Mouse (Mus musculus) CH12.LX (cell line): ENCODE measurements around the gene Myo9b. TPM values are rescaled to one million over a fixed set of nuclear protein-coding genes. Genes with fewer than 3 reads are reported as not detected.
A peak's percentile ranks its signal among the peaks of the same experiment; 100 is the strongest.

Experiments
- DNase-seq: peaks from one replicate; pipeline ENCODE4 v3.0.0-alpha.2; 2013; ENCODE audit errors: extremely low read depth
- H3K27ac ChIP-seq: 2 replicates; pipeline ENCODE4 v1.5.1; 2012; ENCODE audit warnings: low read depth, mild to moderate bottlenecking, control low read depth, moderate library complexity; ENCODE audit not compliant: insufficient read depth
- H3K27me3 ChIP-seq: replicated peaks from 2 replicates; pipeline ENCODE3; 2012; ENCODE audit warnings: inconsistent platforms
- H3K36me3 ChIP-seq, 2 experiments: replicated peaks in 1 of 2; 2 replicates each; pipeline versions ENCODE3 to v1.6.1; 2012; ENCODE audit warnings: inconsistent platforms in 1 of 2, low read length in 1 of 2, mild to moderate bottlenecking in 1 of 2, mixed read lengths in 1 of 2, moderate library complexity in 1 of 2; ENCODE audit not compliant: control insufficient read depth in 1 of 2, insufficient read depth in 1 of 2
- H3K4me1 ChIP-seq, 2 experiments: 2 replicates each; pipeline ENCODE4 v1.6.1; 2012; ENCODE audit warnings: inconsistent platforms in 1 of 2, moderate library complexity in 1 of 2; ENCODE audit not compliant: insufficient read depth in 2 of 2, control insufficient read depth in 1 of 2
- H3K4me2 ChIP-seq: 2 replicates; pipeline ENCODE4 v1.6.1; 2012; ENCODE audit warnings: low read depth, mild to moderate bottlenecking, control low read depth; ENCODE audit not compliant: poor library complexity, insufficient read depth, severe bottlenecking
- H3K4me3 ChIP-seq, 3 experiments: fragments of 150-350 bp in 1 of 3; sonication (generic) in 1 of 3; replicated peaks in 1 of 3; 2 replicates each; pipeline versions ENCODE3 to v1.5.1; 2011 to 2012; ENCODE audit warnings: low read depth in 2 of 3, low read length in 2 of 3, mild to moderate bottlenecking in 2 of 3, moderate library complexity in 2 of 3, control low read depth in 1 of 3, improper control_type of control experiment in 1 of 3, inconsistent platforms in 1 of 3, mixed read lengths in 1 of 3; ENCODE audit not compliant: poor library complexity in 1 of 3
- H3K79me2 ChIP-seq: replicated peaks from 2 replicates; pipeline ENCODE4 v1.6.1; 2012; ENCODE audit warnings: mild to moderate bottlenecking, moderate library complexity; ENCODE audit not compliant: control insufficient read depth, poor library complexity, insufficient read depth, severe bottlenecking; ENCODE audit errors: extremely low read depth
- H3K9ac ChIP-seq: 2 replicates; pipeline ENCODE4 v1.6.1; 2012; ENCODE audit warnings: low read depth, mild to moderate bottlenecking, control low read depth, moderate library complexity; ENCODE audit not compliant: insufficient read depth
- H3K9me3 ChIP-seq: replicated peaks from 2 replicates; pipeline ENCODE3; 2012; ENCODE audit warnings: low read length, inconsistent platforms, mixed read lengths
- CHD2 ChIP-seq: IDR thresholded peaks from 2 replicates; pipeline ENCODE4 v1.6.1; 2011; ENCODE audit warnings: low read length, improper control_type of control experiment
- CTCF ChIP-seq, 2 experiments: IDR thresholded peaks in 1 of 2; conservative IDR thresholded peaks in 1 of 2; 2 replicates each; pipeline ENCODE4 v1.5.1; 2011 to 2012; ENCODE audit warnings: low read depth in 2 of 2, low read length in 2 of 2, improper control_type of control experiment in 1 of 2, inconsistent platforms in 1 of 2, mild to moderate bottlenecking in 1 of 2, moderate library complexity in 1 of 2
- EP300 ChIP-seq: IDR thresholded peaks from 2 replicates; pipeline ENCODE4 v1.6.1; 2011; ENCODE audit warnings: low read length, improper control_type of control experiment
- ETS1 ChIP-seq: conservative IDR thresholded peaks from 2 replicates; pipeline ENCODE4 v1.6.1; 2012; ENCODE audit warnings: low read depth, mild to moderate bottlenecking, inconsistent platforms, low read length, improper control_type of control experiment, moderate library complexity
- HCFC1 ChIP-seq: IDR thresholded peaks from 2 replicates; pipeline ENCODE4 v1.6.1; 2012; ENCODE audit warnings: low read depth, mild to moderate bottlenecking, inconsistent platforms, low read length, improper control_type of control experiment
- JUN ChIP-seq: IDR thresholded peaks from 2 replicates; pipeline ENCODE4 v1.6.1; 2011; ENCODE audit warnings: low read depth, mild to moderate bottlenecking, low read length, improper control_type of control experiment, moderate library complexity; ENCODE audit not compliant: insufficient read depth
- JUND ChIP-seq: conservative IDR thresholded peaks from 2 replicates; pipeline ENCODE4 v1.6.1; 2011; ENCODE audit warnings: low read depth, low read length, improper control_type of control experiment
- MAX ChIP-seq: IDR thresholded peaks from 2 replicates; pipeline ENCODE4 v1.6.1; 2011; ENCODE audit warnings: low read length, improper control_type of control experiment
- MAZ ChIP-seq: IDR thresholded peaks from 2 replicates; pipeline ENCODE4 v1.6.1; 2012; ENCODE audit warnings: low read depth, mild to moderate bottlenecking, inconsistent platforms, low read length, improper control_type of control experiment, moderate library complexity
- MEF2A ChIP-seq: IDR thresholded peaks from 2 replicates; pipeline ENCODE4 v1.6.1; 2014; ENCODE audit warnings: low read depth, mild to moderate bottlenecking, inconsistent platforms, low read length, improper control_type of control experiment, borderline replicate concordance
- MXI1 ChIP-seq: IDR thresholded peaks from 2 replicates; pipeline ENCODE4 v1.6.1; 2011; ENCODE audit warnings: mild to moderate bottlenecking, low read depth, low read length, improper control_type of control experiment
- MYC ChIP-seq: IDR thresholded peaks from 2 replicates; pipeline ENCODE4 v1.6.1; 2011; ENCODE audit warnings: low read depth, mild to moderate bottlenecking, improper control_type of control experiment, low read length
- POLR2A ChIP-seq: IDR thresholded peaks from 2 replicates; pipeline ENCODE4 v1.6.1; 2011; ENCODE audit warnings: low read depth, mild to moderate bottlenecking, improper control_type of control experiment, low read length
- RAD21 ChIP-seq: IDR thresholded peaks from 2 replicates; pipeline ENCODE4 v1.6.1; 2011; ENCODE audit warnings: low read depth, mild to moderate bottlenecking, low read length, improper control_type of control experiment, moderate library complexity
- SIN3A ChIP-seq: IDR thresholded peaks from 2 replicates; pipeline ENCODE4 v1.6.1; 2012; ENCODE audit warnings: low read length, improper control_type of control experiment, inconsistent platforms
- TCF12 ChIP-seq: IDR thresholded peaks from 2 replicates; pipeline ENCODE4 v1.6.1; 2014; ENCODE audit warnings: low read depth, mild to moderate bottlenecking, inconsistent platforms, low read length, improper control_type of control experiment
- UBTF ChIP-seq: IDR thresholded peaks from 2 replicates; pipeline ENCODE4 v1.6.1; 2012; ENCODE audit warnings: low read depth, mild to moderate bottlenecking, inconsistent platforms, low read length, improper control_type of control experiment, moderate library complexity
- USF1 ChIP-seq: IDR thresholded peaks from 2 replicates; pipeline ENCODE4 v1.6.1; 2014; ENCODE audit warnings: low read depth, mild to moderate bottlenecking, inconsistent platforms, low read length, improper control_type of control experiment
- USF2 ChIP-seq: conservative IDR thresholded peaks from 2 replicates; pipeline ENCODE4 v1.6.1; 2011; ENCODE audit warnings: low read depth, low read length, improper control_type of control experiment
- ZC3H11A ChIP-seq: IDR thresholded peaks from 2 replicates; pipeline ENCODE4 v1.6.1; 2012; ENCODE audit warnings: low read depth, mild to moderate bottlenecking, inconsistent platforms, low read length, improper control_type of control experiment
- ZMIZ1 ChIP-seq: IDR thresholded peaks from 2 replicates; pipeline ENCODE4 v1.6.1; 2012; ENCODE audit warnings: low read depth, mild to moderate bottlenecking, inconsistent platforms, low read length, improper control_type of control experiment
- ZNF384 ChIP-seq: IDR thresholded peaks from 2 replicates; pipeline ENCODE4 v1.6.1; 2012; ENCODE audit warnings: low read depth, low read length, improper control_type of control experiment, inconsistent platforms
- dilution Hi-C: fragments of 300-500 bp; cut with MboI; formaldehyde crosslinking; loops from 2 replicates; pipeline ENCODE4 v1.14.3; 2020; ENCODE audit warnings: low sequenced_read_pairs; ENCODE audit not compliant: extremely low pct_unique_long_range_greater_than_20kb, extremely low pct_ligation_motif_present
- in situ Hi-C: fragments of 300-500 bp; cut with MboI; formaldehyde crosslinking; loops from 3 replicates; pipeline ENCODE4 v1.14.3; 2019; ENCODE audit warnings: low sequenced_read_pairs, low pct_ligation_motif_present, low pct_unique_long_range_greater_than_20kb, mixed read lengths
- polyA plus RNA-seq: library from polyadenylated mRNA; unstranded; fragments of >175 nt; gene quantifications from 2 replicates; pipeline ENCODE4 v1.2.1, GENCODE M21; 2012; ENCODE audit warnings: low read depth; ENCODE audit not compliant: insufficient read length
- total RNA-seq, 2 experiments: library from RNA; depleted of rRNA; stranded (reverse); fragments of 300-350 nt in 1 of 2; fragments of >200 nt in 1 of 2; gene quantifications; 2 replicates each; pipeline ENCODE4 v1.2.3; 2012 to 2014

Gene Myo9b
- total and polyA plus RNA-seq, 3 experiments: 14.2 to 36.2 (median 29.0) TPM

DNA sequence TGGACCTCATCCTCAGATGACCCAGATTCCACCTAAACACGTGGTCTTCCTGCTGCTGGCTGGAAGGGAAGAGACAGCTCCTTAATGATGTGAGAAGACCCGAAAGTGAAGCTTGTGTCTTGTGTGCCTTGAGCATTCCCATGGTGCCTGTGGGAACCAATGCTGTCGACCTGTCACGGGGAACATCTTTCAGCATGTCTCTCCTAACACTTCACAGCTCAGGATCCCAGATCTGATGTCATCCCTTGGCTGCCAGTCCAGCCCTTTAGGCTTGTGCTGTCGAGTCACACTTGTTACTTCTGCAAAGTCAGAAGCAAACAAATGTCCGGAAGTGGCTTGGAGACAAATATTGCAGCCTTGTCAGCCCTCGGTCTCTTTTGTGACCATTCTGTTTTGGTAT lies 16.6 kb downstream of the Myo9b start:
- no peak overlapping the region for H3K4me3 ChIP-seq
- no peak overlapping the region for H3K9ac ChIP-seq
- TF ChIP-seq MXI1 (no peak), MEF2A (no peak), ZNF384 (no peak), EP300 (no peak), JUN (no peak), HCFC1 (no peak), MAX (no peak), CHD2 (no peak), ETS1 (no peak), ZMIZ1 (no peak), ZC3H11A (no peak), UBTF (no peak), RAD21 (no peak), POLR2A (no peak), SIN3A (no peak), JUND (no peak), USF1 (no peak), MYC (no peak), USF2 (no peak), TCF12 (no peak)
- H3K27me3 ChIP-seq: no peaks in the 10 kb centered on the region
- peaks cover 9% of the 10 kb centered on the region for H3K79me2 ChIP-seq
- dilution Hi-C loops: no loop called here
- H3K27ac ChIP-seq: no peak overlapping the region
- peaks cover 23 to 63% of the 10 kb centered on the region in 2 experiments for H3K36me3 ChIP-seq
- H3K9me3 ChIP-seq: no peaks in the 10 kb centered on the region
- peaks cover 4 to 24% of the 10 kb centered on the region in 2 experiments; a peak in 3 of 4 replicates for H3K4me1 ChIP-seq
- no peak overlapping the region for H3K4me2 ChIP-seq
- no peak for DNase-seq
- in situ Hi-C loops: no loop called here

DNA sequence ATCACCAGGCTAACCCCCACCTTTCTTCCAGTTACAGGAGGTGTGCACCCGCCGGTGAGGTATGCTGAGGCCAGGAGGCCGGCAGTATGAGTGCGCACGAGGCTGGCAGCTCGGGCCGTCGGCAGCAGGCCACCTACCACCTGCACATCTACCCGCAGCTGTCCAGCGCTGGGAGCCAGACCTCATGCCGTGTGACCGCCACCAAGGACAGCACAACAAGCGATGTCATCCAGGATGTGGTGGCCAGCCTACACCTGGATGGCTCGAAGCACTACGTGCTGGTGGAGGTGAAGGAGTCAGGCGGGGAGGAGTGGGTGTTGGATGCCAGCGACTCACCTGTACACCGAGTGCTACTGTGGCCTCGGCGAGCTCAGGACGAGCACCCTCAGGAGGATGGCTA lies 17.7 kb downstream of the Myo9b start:
- Histone ChIP-seq H3K4me3 (peak overlapping the region in 1 of 3 experiments; percentile 8), H3K79me2 (peaks cover 9% of the 10 kb centered on the region; the same call in 1 of the 2 replicates), H3K4me2 (no peak overlapping the region), H3K27me3 (no peaks in the 10 kb centered on the region), H3K36me3 (peaks cover 27 to 65% of the 10 kb centered on the region in 2 experiments), H3K4me1 (peaks cover 6 to 28% of the 10 kb centered on the region in 2 experiments), H3K9me3 (no peaks in the 10 kb centered on the region), H3K9ac (no peak overlapping the region), H3K27ac (no peak overlapping the region)
- no peak for DNase-seq
- TF ChIP-seq MAZ (no peak), CTCF (conservative IDR thresholded peaks at IDR 0.05 in 1 of 2, IDR thresholded peaks at IDR 0.05 in 1 of 2; ENCODE audit: low read depth in 2 of 2, low read length in 2 of 2) (no peak)
- in situ Hi-C loops (no loop called here), dilution Hi-C loops (no loop called here)
